Mouse (Mus musculus) splenic B cell, adult 2 months (primary cell): ENCODE results near the gene Gorasp2.

Source experiments
- DNase-seq: peaks from one replicate; pipeline ENCODE4 v3.0.0-alpha.2; 2011; ENCODE audit warnings: low read depth, low spot score
- H3K27me3 ChIP-seq: 2 replicates; pipeline ENCODE4 v1.6.1; 2012; ENCODE audit warnings: mild to moderate bottlenecking, low read length, moderate library complexity, mixed read lengths; ENCODE audit not compliant: control insufficient read depth, poor library complexity, insufficient read depth, severe bottlenecking
- H3K36me3 ChIP-seq: 2 replicates; pipeline ENCODE4 v1.6.1; 2012; ENCODE audit warnings: mild to moderate bottlenecking, low read length, moderate library complexity, mixed read lengths; ENCODE audit not compliant: control insufficient read depth, poor library complexity, insufficient read depth, severe bottlenecking

Gorasp2 gene

GRCm38 (mm10) chr2:70660887-70661714, at the start of gene Gorasp2:
Gorasp2 (plus strand) TSS chr2:70661576.
- no peaks in the 10 kb centered on the region for H3K27me3 ChIP-seq
- DNase-seq = peak; percentile 98
- H3K36me3 ChIP-seq = no peaks in the 10 kb centered on the region

- peak; percentile 96 for DNase-seq
- Histone ChIP-seq H3K27me3 (no peaks in the 10 kb centered on the region), H3K36me3 (no peaks in the 10 kb centered on the region)
Observed at GRCm38 (mm10) chr2:70614745-70615351, 46.5 kb upstream of the Gorasp2 start.

- Histone ChIP-seq H3K36me3 (no peaks in the 10 kb centered on the region), H3K27me3 (no peaks in the 10 kb centered on the region)
- no peak for DNase-seq
Observed at GRCm38 (mm10) chr2:70616076-70616475, 45.3 kb upstream of the Gorasp2 start.

GRCm38 (mm10) chr2:70616617-70617016, 44.8 kb upstream of the Gorasp2 start:
- H3K27me3 ChIP-seq = no peaks in the 10 kb centered on the region

GRCm38 (mm10) chr2:70619232-70619835, 42.0 kb upstream of the Gorasp2 start:
- peak; percentile 45 for DNase-seq
- no peaks in the 10 kb centered on the region for H3K36me3 ChIP-seq
- H3K27me3 ChIP-seq = no peaks in the 10 kb centered on the region

More at GRCm38 (mm10) chr2:70616617-70617016, 44.8 kb upstream of the Gorasp2 start:
- DNase-seq = no peak
- H3K36me3 ChIP-seq = no peaks in the 10 kb centered on the region

- DNase-seq = peak; percentile 83
- Histone ChIP-seq H3K36me3 (no peaks in the 10 kb centered on the region), H3K27me3 (no peaks in the 10 kb centered on the region)
Observed at GRCm38 (mm10) chr2:70620225-70620624, 41.2 kb upstream of the Gorasp2 start.

GRCm38 (mm10) chr2:70622244-70622643, 39.1 kb upstream of the Gorasp2 start:
- no peak for DNase-seq
- H3K27me3 ChIP-seq = no peaks in the 10 kb centered on the region
- H3K36me3 ChIP-seq = no peaks in the 10 kb centered on the region

- no peaks in the 10 kb centered on the region for H3K27me3 ChIP-seq
- DNase-seq = no peak
- H3K36me3 ChIP-seq = no peaks in the 10 kb centered on the region
Observed at GRCm38 (mm10) chr2:70625761-70626160, 35.6 kb upstream of the Gorasp2 start.

GRCm38 (mm10) chr2:70628397-70628796, 33.0 kb upstream of the Gorasp2 start:
- Histone ChIP-seq H3K36me3 (no peaks in the 10 kb centered on the region), H3K27me3 (no peaks in the 10 kb centered on the region)
- peak; percentile 31 for DNase-seq

GRCm38 (mm10) chr2:70629339-70629761, 32.0 kb upstream of the Gorasp2 start:
- peak; percentile 47 for DNase-seq
- no peaks in the 10 kb centered on the region for H3K36me3 ChIP-seq

GRCm38 (mm10) chr2:70629921-70630320, 31.5 kb upstream of the Gorasp2 start:
- Histone ChIP-seq H3K36me3 (no peaks in the 10 kb centered on the region), H3K27me3 (no peaks in the 10 kb centered on the region)
- peak; percentile 63 for DNase-seq

More at GRCm38 (mm10) chr2:70629339-70629761, 32.0 kb upstream of the Gorasp2 start:
- no peaks in the 10 kb centered on the region for H3K27me3 ChIP-seq

GRCm38 (mm10) chr2:70631321-70631720, 30.1 kb upstream of the Gorasp2 start:
- H3K36me3 ChIP-seq = no peaks in the 10 kb centered on the region
- no peaks in the 10 kb centered on the region for H3K27me3 ChIP-seq
- DNase-seq = no peak

- no peak for DNase-seq
- no peaks in the 10 kb centered on the region for H3K27me3 ChIP-seq
Observed at GRCm38 (mm10) chr2:70632412-70632811, 29.0 kb upstream of the Gorasp2 start.

GRCm38 (mm10) chr2:70634028-70634690, 27.2 kb upstream of the Gorasp2 start:
- Histone ChIP-seq H3K27me3 (no peaks in the 10 kb centered on the region), H3K36me3 (no peaks in the 10 kb centered on the region)
- DNase-seq = no peak

More at GRCm38 (mm10) chr2:70632412-70632811, 29.0 kb upstream of the Gorasp2 start:
- H3K36me3 ChIP-seq = no peaks in the 10 kb centered on the region
